Mouse (Mus musculus): ENCODE results near the gene Vapa. TPM values are rescaled to one million over a fixed set of nuclear protein-coding genes. Genes with fewer than 3 reads are reported as not detected.
A peak's percentile ranks its signal among the peaks of the same experiment; 100 is the strongest.

Vapa gene
- polyA plus RNA-seq, 1 experiment from 2014 or later: 177 TPM

DNA sequence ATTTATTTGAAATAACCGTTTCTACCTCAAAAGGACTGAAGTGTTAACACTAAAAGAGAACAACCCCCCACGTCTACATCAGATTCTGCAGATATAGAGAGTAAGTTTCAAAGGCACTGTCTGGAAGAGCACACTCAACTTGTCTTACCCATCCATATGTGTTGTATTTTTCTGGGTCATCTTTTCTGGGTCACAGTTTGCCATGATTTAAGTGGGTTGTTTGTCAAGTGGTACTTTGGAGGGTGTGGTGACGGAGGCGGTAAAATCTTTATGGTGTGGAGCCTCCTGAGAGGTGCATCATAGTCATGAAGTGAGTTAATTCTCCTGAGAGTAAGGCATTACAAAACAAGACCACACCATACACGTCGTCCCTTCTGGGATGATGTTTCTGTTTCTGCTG lies 12.2 kb upstream of the Vapa start:
- ATAC-seq (ENCODE audit: insufficient number of reproducible peaks, insufficient read depth, low FRiP score, low read depth): no peak
- WGBS: 77% methylated on average over 6 of the region's 6 CpGs
- Histone ChIP-seq H3K9ac (ENCODE audit: low read length) (no peak overlapping the region), H3K27ac (replicated peaks in 1 of 2; ENCODE audit: control insufficient read depth in 1 of 2, insufficient read depth in 1 of 2, low read depth in 2 of 2, low read length in 2 of 2) (no peak overlapping the region), H3K9me3 (ENCODE audit: control insufficient read depth, low read length) (peaks cover 5% of the 10 kb centered on the region; the same call in 1 of the 2 replicates), H3K4me2 (ENCODE audit: low read length) (no peak overlapping the region), H3K36me3 (ENCODE audit: control insufficient read depth, insufficient read depth, low read length) (no peaks in the 10 kb centered on the region), H3K4me1 (ENCODE audit: control insufficient read depth in 2 of 2, insufficient read depth in 2 of 2, low read length in 2 of 2) (peaks cover 0 to 2% of the 10 kb centered on the region in 2 experiments; a peak in 2 of 4 replicates), H3K4me3 (ENCODE audit: control insufficient read depth in 1 of 2, insufficient read depth in 1 of 2, low read depth in 1 of 2, low read length in 2 of 2) (no peak overlapping the region), H3K27me3 (ENCODE audit: control insufficient read depth, insufficient read depth, low read length) (no peaks in the 10 kb centered on the region)

DNA sequence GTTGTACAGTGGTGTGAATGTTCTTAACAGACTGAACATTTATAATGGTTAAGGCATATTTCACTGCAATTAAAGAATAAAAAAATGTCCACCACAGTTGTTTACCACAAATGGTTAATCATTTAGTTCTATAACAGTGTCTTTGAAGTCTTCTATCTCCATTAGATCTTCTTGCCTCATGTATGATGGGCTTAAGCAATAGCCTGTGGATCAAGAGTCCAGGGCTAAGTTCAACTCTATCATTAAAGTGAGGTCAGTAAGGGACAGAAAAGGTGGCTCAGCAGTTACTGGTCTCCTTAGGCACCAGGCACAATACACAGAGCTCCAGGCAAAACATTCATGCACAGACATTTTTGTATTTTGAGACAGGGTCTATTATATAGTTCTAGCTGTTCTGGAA lies 9.8 kb upstream of the Vapa start:
- no peak overlapping the region for H3K9ac ChIP-seq (ENCODE audit: low read length)

DNA sequence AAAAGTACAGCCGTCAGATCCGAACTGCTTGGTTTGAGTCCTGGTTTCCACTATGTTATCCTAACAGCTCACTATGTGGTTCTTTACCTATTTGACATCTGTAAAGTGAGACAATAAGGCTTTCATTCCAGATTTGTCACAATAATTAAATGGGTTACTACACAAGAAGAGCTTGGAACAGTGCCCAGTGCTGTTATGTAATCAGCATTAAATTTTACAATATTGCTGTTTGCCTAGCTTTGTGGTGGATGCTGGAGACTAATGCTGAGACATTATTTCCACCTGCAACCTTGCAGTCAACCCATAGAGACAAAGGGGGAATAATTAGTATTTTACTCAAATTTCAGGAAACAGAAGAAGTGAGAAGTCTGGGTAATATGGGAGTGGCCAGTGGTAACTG lies 5.1 kb upstream of the Vapa start:
- WGBS: 87% methylated on average over 2 of the region's 2 CpGs
- H3K4me2 ChIP-seq (ENCODE audit: low read length): no peak overlapping the region

More for the DNA sequence above, 9.8 kb upstream of the Vapa start:
- H3K27ac ChIP-seq (replicated peaks in 1 of 2; ENCODE audit: control insufficient read depth in 1 of 2, insufficient read depth in 1 of 2, low read depth in 2 of 2, low read length in 2 of 2): no peak overlapping the region
- H3K4me1 ChIP-seq (ENCODE audit: control insufficient read depth in 2 of 2, insufficient read depth in 2 of 2, low read length in 2 of 2): no peaks in the 10 kb centered on the region
- H3K36me3 ChIP-seq (ENCODE audit: control insufficient read depth, insufficient read depth, low read length): no peaks in the 10 kb centered on the region
- H3K4me2 ChIP-seq (ENCODE audit: low read length): no peak overlapping the region
- no peak for ATAC-seq (ENCODE audit: insufficient number of reproducible peaks, insufficient read depth, low FRiP score, low read depth)
- no peaks in the 10 kb centered on the region for H3K27me3 ChIP-seq (ENCODE audit: control insufficient read depth, insufficient read depth, low read length)
- H3K9me3 ChIP-seq (ENCODE audit: control insufficient read depth, low read length): peaks cover 5% of the 10 kb centered on the region; the same call in 1 of the 2 replicates
- no peak overlapping the region for H3K4me3 ChIP-seq (ENCODE audit: control insufficient read depth in 1 of 2, insufficient read depth in 1 of 2, low read depth in 1 of 2, low read length in 2 of 2)

DNA sequence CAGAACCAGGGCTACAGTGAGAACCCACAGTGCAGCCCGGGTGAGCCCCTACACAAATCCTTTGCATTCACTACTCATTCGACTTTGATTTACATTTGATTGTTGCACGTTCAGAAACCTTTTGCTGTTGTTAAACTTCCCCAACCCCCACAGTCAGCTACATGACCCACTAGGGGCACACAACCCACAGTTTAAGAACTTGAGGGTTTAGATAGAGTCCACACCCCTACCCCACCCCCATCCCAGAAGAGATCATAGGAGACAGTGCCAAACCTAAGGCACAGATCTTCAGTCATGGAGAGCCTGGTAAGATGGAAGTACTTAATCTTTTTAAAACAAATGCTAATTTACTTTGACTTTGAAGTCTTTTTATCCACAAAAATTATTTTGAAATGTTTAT lies 2.3 kb upstream of the Vapa start:
- no peaks in the 10 kb centered on the region for H3K36me3 ChIP-seq (ENCODE audit: control insufficient read depth, insufficient read depth, low read length)
- no peaks in the 10 kb centered on the region for H3K9me3 ChIP-seq (ENCODE audit: control insufficient read depth, low read length)
- H3K27me3 ChIP-seq (ENCODE audit: control insufficient read depth, insufficient read depth, low read length): no peaks in the 10 kb centered on the region
- H3K9ac ChIP-seq (ENCODE audit: low read length): no peak overlapping the region
- no peak overlapping the region for H3K27ac ChIP-seq (replicated peaks in 1 of 2; ENCODE audit: control insufficient read depth in 1 of 2, insufficient read depth in 1 of 2, low read depth in 2 of 2, low read length in 2 of 2)
- no peak overlapping the region for H3K4me2 ChIP-seq (ENCODE audit: low read length)
- no peak for ATAC-seq (ENCODE audit: insufficient number of reproducible peaks, insufficient read depth, low FRiP score, low read depth)
- WGBS: 50% methylated on average over 3 of the region's 3 CpGs
- H3K4me3 ChIP-seq (ENCODE audit: control insufficient read depth in 1 of 2, insufficient read depth in 1 of 2, low read depth in 1 of 2, low read length in 2 of 2): no peak overlapping the region
- H3K4me1 ChIP-seq (ENCODE audit: control insufficient read depth in 2 of 2, insufficient read depth in 2 of 2, low read length in 2 of 2): peaks cover 0 to 11% of the 10 kb centered on the region in 2 experiments; a peak in 2 of 4 replicates

More for the DNA sequence above, 5.1 kb upstream of the Vapa start:
- Histone ChIP-seq H3K27ac (replicated peaks in 1 of 2; ENCODE audit: control insufficient read depth in 1 of 2, insufficient read depth in 1 of 2, low read depth in 2 of 2, low read length in 2 of 2) (no peak overlapping the region), H3K36me3 (ENCODE audit: control insufficient read depth, insufficient read depth, low read length) (no peaks in the 10 kb centered on the region), H3K9me3 (ENCODE audit: control insufficient read depth, low read length) (no peaks in the 10 kb centered on the region), H3K4me1 (ENCODE audit: control insufficient read depth in 2 of 2, insufficient read depth in 2 of 2, low read length in 2 of 2) (no peaks in the 10 kb centered on the region), H3K27me3 (ENCODE audit: control insufficient read depth, insufficient read depth, low read length) (no peaks in the 10 kb centered on the region), H3K9ac (ENCODE audit: low read length) (no peak overlapping the region), H3K4me3 (ENCODE audit: control insufficient read depth in 1 of 2, insufficient read depth in 1 of 2, low read depth in 1 of 2, low read length in 2 of 2) (no peak overlapping the region)
- no peak for ATAC-seq (ENCODE audit: insufficient number of reproducible peaks, insufficient read depth, low FRiP score, low read depth)

DNA sequence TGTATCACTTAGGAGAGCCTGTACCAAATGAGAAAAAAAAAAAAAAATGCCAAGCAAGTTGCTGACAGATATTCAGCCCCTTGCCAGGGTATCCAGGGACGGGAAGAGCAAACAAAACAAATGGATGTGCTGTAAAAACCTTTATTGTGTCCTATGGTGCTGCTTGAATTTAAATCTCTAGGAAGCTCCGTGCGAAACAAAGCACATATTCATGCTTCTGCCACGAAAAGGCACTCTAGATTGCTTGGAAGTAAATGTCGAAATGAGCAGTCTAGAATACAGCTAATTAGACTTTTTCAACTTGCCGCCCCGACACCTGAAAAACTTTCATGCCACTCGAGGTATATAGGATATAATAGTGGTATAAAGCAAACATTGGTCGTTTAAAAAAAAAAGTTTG lies 1.1 kb upstream of the Vapa start:
- H3K9me3 ChIP-seq (ENCODE audit: control insufficient read depth, low read length): no peaks in the 10 kb centered on the region
- peak overlapping the region; percentile 80 to 100 for H3K4me3 ChIP-seq (ENCODE audit: control insufficient read depth in 1 of 2, insufficient read depth in 1 of 2, low read depth in 1 of 2, low read length in 2 of 2)
- H3K27ac ChIP-seq (replicated peaks in 1 of 2; ENCODE audit: control insufficient read depth in 1 of 2, insufficient read depth in 1 of 2, low read depth in 2 of 2, low read length in 2 of 2): peak overlapping the region; percentile 96 to 100
- WGBS: 4% methylated on average over 9 of the region's 9 CpGs
- H3K27me3 ChIP-seq (ENCODE audit: control insufficient read depth, insufficient read depth, low read length): no peaks in the 10 kb centered on the region
- H3K36me3 ChIP-seq (ENCODE audit: control insufficient read depth, insufficient read depth, low read length): no peaks in the 10 kb centered on the region; the same call in 1 of the 2 replicates
- peak overlapping the region; percentile 100 for H3K9ac ChIP-seq (ENCODE audit: low read length)
- H3K4me1 ChIP-seq (ENCODE audit: control insufficient read depth in 2 of 2, insufficient read depth in 2 of 2, low read length in 2 of 2): peaks cover 2 to 20% of the 10 kb centered on the region in 2 experiments; a peak in 3 of 4 replicates
- no peak for ATAC-seq (ENCODE audit: insufficient number of reproducible peaks, insufficient read depth, low FRiP score, low read depth)
- H3K4me2 ChIP-seq (ENCODE audit: low read length): peak overlapping the region; percentile 76

DNA sequence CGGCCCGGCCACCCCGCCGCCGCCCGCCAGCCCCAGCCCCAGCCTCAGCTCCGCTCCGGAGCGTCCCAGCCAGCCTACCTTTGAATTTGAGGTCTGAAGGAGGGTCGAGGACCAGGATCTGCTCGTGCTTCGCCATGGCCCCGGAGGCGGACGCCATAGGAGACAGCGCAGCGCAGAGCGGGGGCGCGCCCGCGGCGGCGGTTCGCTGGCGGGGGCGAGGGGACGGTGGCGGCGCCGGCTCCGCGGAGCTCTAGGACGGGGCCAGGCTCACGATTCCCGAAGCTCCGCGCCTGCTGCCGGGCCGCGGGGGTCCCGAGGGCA lies 253 bp downstream of the Vapa start:
- ATAC-seq (ENCODE audit: insufficient number of reproducible peaks, insufficient read depth, low FRiP score, low read depth): peak; percentile 69
- peak overlapping the region; percentile 97 to 100 for H3K27ac ChIP-seq (replicated peaks in 1 of 2; ENCODE audit: control insufficient read depth in 1 of 2, insufficient read depth in 1 of 2, low read depth in 2 of 2, low read length in 2 of 2)
- peaks cover 6 to 33% of the 10 kb centered on the region in 2 experiments for H3K4me1 ChIP-seq (ENCODE audit: control insufficient read depth in 2 of 2, insufficient read depth in 2 of 2, low read length in 2 of 2)
- peak overlapping the region; percentile 76 for H3K4me2 ChIP-seq (ENCODE audit: low read length)
- H3K4me3 ChIP-seq (ENCODE audit: control insufficient read depth in 1 of 2, insufficient read depth in 1 of 2, low read depth in 1 of 2, low read length in 2 of 2): peak overlapping the region; percentile 65 to 100
- no peaks in the 10 kb centered on the region for H3K9me3 ChIP-seq (ENCODE audit: control insufficient read depth, low read length)
- WGBS: 0% methylated on average over 24 of the region's 42 CpGs
- H3K36me3 ChIP-seq (ENCODE audit: control insufficient read depth, insufficient read depth, low read length): peaks cover 4% of the 10 kb centered on the region; the same call in 1 of the 2 replicates
- H3K27me3 ChIP-seq (ENCODE audit: control insufficient read depth, insufficient read depth, low read length): no peaks in the 10 kb centered on the region
- H3K9ac ChIP-seq (ENCODE audit: low read length): peak overlapping the region; percentile 100

DNA sequence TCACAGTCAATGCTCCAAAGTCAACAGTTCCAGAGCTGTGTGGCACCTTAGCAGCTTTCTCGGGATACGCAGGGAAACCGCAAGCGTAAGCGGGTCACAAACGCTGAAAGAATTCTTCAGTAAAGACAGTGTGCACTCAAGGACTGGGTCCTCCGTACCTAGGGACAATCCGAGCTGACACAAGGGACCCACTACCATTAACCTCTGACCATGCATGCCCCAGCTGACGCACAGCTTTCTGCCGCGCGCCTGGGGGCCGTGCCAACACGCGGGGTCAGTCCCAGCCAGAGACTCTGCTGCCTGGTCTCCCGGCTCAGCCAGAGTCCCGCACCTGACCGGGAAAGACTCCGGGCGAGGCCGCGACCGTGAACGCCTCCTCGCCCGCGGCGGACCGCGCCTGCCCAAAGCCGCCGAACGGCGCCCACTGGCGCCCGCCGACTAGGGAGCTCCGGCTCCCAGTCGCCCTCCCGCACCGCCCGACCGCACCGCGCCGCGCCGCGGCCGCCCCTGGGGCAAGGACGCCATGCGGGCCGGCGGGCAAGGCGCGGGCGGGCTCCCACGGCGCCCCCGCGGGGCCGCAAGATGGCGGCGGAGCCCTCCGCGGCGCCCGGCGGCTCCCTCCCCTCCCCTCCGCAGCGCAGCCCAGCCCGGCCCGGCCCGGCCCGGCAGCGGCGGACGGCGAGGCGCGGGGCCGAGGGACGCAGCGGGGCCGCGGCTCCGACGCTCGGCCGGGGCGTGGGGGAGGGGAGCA lies 789 bp downstream of the Vapa start:
- Histone ChIP-seq H3K27ac (replicated peaks in 1 of 2; ENCODE audit: control insufficient read depth in 1 of 2, insufficient read depth in 1 of 2, low read depth in 2 of 2, low read length in 2 of 2) (peak overlapping the region; percentile 97 to 100), H3K27me3 (ENCODE audit: control insufficient read depth, insufficient read depth, low read length) (no peaks in the 10 kb centered on the region), H3K9ac (ENCODE audit: low read length) (peak overlapping the region; percentile 100), H3K36me3 (ENCODE audit: control insufficient read depth, insufficient read depth, low read length) (peaks cover 4% of the 10 kb centered on the region; the same call in 1 of the 2 replicates), H3K4me1 (ENCODE audit: control insufficient read depth in 2 of 2, insufficient read depth in 2 of 2, low read length in 2 of 2) (peaks cover 10 to 39% of the 10 kb centered on the region in 2 experiments), H3K9me3 (ENCODE audit: control insufficient read depth, low read length) (no peaks in the 10 kb centered on the region), H3K4me3 (ENCODE audit: control insufficient read depth in 1 of 2, insufficient read depth in 1 of 2, low read depth in 1 of 2, low read length in 2 of 2) (peak overlapping the region; percentile 65 to 100), H3K4me2 (ENCODE audit: low read length) (peak overlapping the region; percentile 76)
- peak; percentile 38 for ATAC-seq (ENCODE audit: insufficient number of reproducible peaks, insufficient read depth, low FRiP score, low read depth)
- under 1% methylated on average over 71 of the region's 91 CpGs for WGBS

All from heart, embryonic 14.5 days (tissue).